Mouse (Mus musculus) forebrain, embryonic 16.5 days (tissue): ENCODE measurements around the gene Nanos3. TPM values are rescaled to one million over a fixed set of nuclear protein-coding genes. Genes with fewer than 3 reads are reported as not detected.

ENCODE experiments used
- ATAC-seq: fragments of 200-750 bp; cut with Nextera tagmentation; 2 replicates; pipeline ENCODE4 v1.8.0; 2017; ENCODE audit warnings: mild to moderate bottlenecking, moderate library complexity
- H3K27ac ChIP-seq: fragments of 300-500 bp; sonication (generic); 2 replicates; pipeline ENCODE4 v1.5.1; 2014; ENCODE audit warnings: low read length, control low read depth
- H3K27me3 ChIP-seq: fragments of 300-500 bp; sonication (generic); replicated peaks from 2 replicates; pipeline ENCODE4 v1.6.1; 2014; ENCODE audit warnings: low read length; ENCODE audit not compliant: control insufficient read depth, insufficient read depth
- H3K36me3 ChIP-seq: fragments of 300-500 bp; sonication (generic); 2 replicates; pipeline ENCODE4 v1.6.1; 2014; ENCODE audit not compliant: control insufficient read depth, insufficient read depth
- H3K4me1 ChIP-seq: fragments of 300-500 bp; sonication (generic); replicated peaks from 2 replicates; pipeline ENCODE4 v1.6.1; 2014; ENCODE audit warnings: low read length; ENCODE audit not compliant: control insufficient read depth, insufficient read depth
- H3K4me2 ChIP-seq: fragments of 300-500 bp; sonication (generic); 2 replicates; pipeline ENCODE4 v1.6.1; 2014; ENCODE audit warnings: mild to moderate bottlenecking, low read length, control low read depth
- H3K4me3 ChIP-seq: fragments of 300-500 bp; sonication (generic); replicated peaks from 2 replicates; pipeline ENCODE4 v1.5.1; 2014; ENCODE audit warnings: mild to moderate bottlenecking, low read length, control low read depth
- H3K9ac ChIP-seq: fragments of 300-500 bp; sonication (generic); replicated peaks from 2 replicates; pipeline ENCODE4 v1.6.1; 2014; ENCODE audit warnings: low read depth, low read length, control low read depth
- H3K9me3 ChIP-seq: fragments of 300-500 bp; sonication (generic); 2 replicates; pipeline ENCODE4 v1.6.1; 2016; ENCODE audit warnings: low read length; ENCODE audit not compliant: control insufficient read depth
- WGBS: fragments of 180-500 bp; shearing (Covaris S2); extraction: QIAGEN DNeasy Blood & Tissue Kit; methylation state at CpG from one replicate; pipeline ENCODE4 v1.1.7; 2014; 5-methylcytosine and 5-hydroxymethylcytosine counted together
- polyA plus RNA-seq: library from polyadenylated mRNA; unstranded; fragments of >200 nt; fragmentation: Nextera tagmentation; extraction: Ambion mirVana; gene quantifications from 2 replicates; pipeline ENCODE4 v1.2.1, GENCODE M21; 2015

The Nanos3 gene
- 3.2 and 4.7 TPM in 2 replicates for polyA plus RNA-seq

GRCm38 (mm10) chr8:84185117-84185516 is at the start of gene Nanos3:
Gene Nanos3 (minus strand): TSS chr8:84185217.
- no peaks in the 10 kb centered on the region for H3K36me3 ChIP-seq
- H3K4me2 ChIP-seq, result peak within 1 kb of the TSS; percentile 70

GRCm38 (mm10) chr8:84233055-84233454 is 48.0 kb upstream of the Nanos3 start:
- WGBS, result 94% methylated on average over 2 of the region's 2 CpGs
- no peak overlapping the region for H3K4me3 ChIP-seq
- H3K4me1 ChIP-seq, result peaks cover 29% of the 10 kb centered on the region
- ATAC-seq, result no peak
- no peak overlapping the region for H3K9ac ChIP-seq
- no peaks in the 10 kb centered on the region for H3K27me3 ChIP-seq
- H3K9me3 ChIP-seq, result no peaks in the 10 kb centered on the region
- no peak overlapping the region for H3K27ac ChIP-seq
- no peak overlapping the region for H3K4me2 ChIP-seq
- H3K36me3 ChIP-seq, result peaks cover 26% of the 10 kb centered on the region

More at GRCm38 (mm10) chr8:84185117-84185516, at the start of gene Nanos3:
- no peak for ATAC-seq
- Histone ChIP-seq H3K27ac (peak within 1 kb of the TSS; percentile 96), H3K4me1 (peaks cover 45% of the 10 kb centered on the region), H3K9me3 (no peaks in the 10 kb centered on the region), H3K9ac (peak within 1 kb of the TSS; percentile 98), H3K4me3 (peak within 1 kb of the TSS; percentile 70), H3K27me3 (no peaks in the 10 kb centered on the region)
- WGBS, result 94% methylated on average over 7 of the region's 7 CpGs

GRCm38 (mm10) chr8:84230735-84231134 is 45.7 kb upstream of the Nanos3 start:
- peaks cover 19% of the 10 kb centered on the region for H3K4me1 ChIP-seq
- ATAC-seq, result no peak
- 83% methylated on average over 17 of the region's 17 CpGs for WGBS
- no peaks in the 10 kb centered on the region for H3K9me3 ChIP-seq
- H3K4me3 ChIP-seq, result no peak overlapping the region
- no peaks in the 10 kb centered on the region for H3K27me3 ChIP-seq
- no peak overlapping the region for H3K27ac ChIP-seq
- H3K4me2 ChIP-seq, result no peak overlapping the region
- peaks cover 40% of the 10 kb centered on the region for H3K36me3 ChIP-seq
- H3K9ac ChIP-seq, result no peak overlapping the region

- 80% methylated on average over 21 of the region's 21 CpGs for WGBS
- Histone ChIP-seq H3K4me3 (no peak overlapping the region), H3K36me3 (peaks cover 64% of the 10 kb centered on the region), H3K27me3 (no peaks in the 10 kb centered on the region), H3K4me1 (no peaks in the 10 kb centered on the region), H3K4me2 (no peak overlapping the region), H3K9ac (no peak overlapping the region), H3K27ac (no peak overlapping the region), H3K9me3 (no peaks in the 10 kb centered on the region)
- ATAC-seq, result no peak
Measured at GRCm38 (mm10) chr8:84223322-84224029, 38.5 kb upstream of the Nanos3 start.

- H3K9me3 ChIP-seq, result no peaks in the 10 kb centered on the region
- H3K4me1 ChIP-seq, result no peaks in the 10 kb centered on the region
- no peaks in the 10 kb centered on the region for H3K27me3 ChIP-seq
- H3K4me2 ChIP-seq, result no peak overlapping the region
- H3K27ac ChIP-seq, result no peak overlapping the region
- H3K9ac ChIP-seq, result no peak overlapping the region
- peaks cover 63% of the 10 kb centered on the region for H3K36me3 ChIP-seq
- H3K4me3 ChIP-seq, result no peak overlapping the region
- WGBS, result 92% methylated on average over 9 of the region's 9 CpGs
- no peak for ATAC-seq
Measured at GRCm38 (mm10) chr8:84222566-84223165, 37.6 kb upstream of the Nanos3 start.

GRCm38 (mm10) chr8:84220105-84220504 is 35.1 kb upstream of the Nanos3 start:
- WGBS, result 89% methylated on average over 7 of the region's 7 CpGs
- Histone ChIP-seq H3K27me3 (no peaks in the 10 kb centered on the region), H3K4me3 (no peak overlapping the region), H3K4me2 (no peak overlapping the region), H3K27ac (no peak overlapping the region), H3K9me3 (no peaks in the 10 kb centered on the region), H3K9ac (no peak overlapping the region), H3K36me3 (peaks cover 63% of the 10 kb centered on the region), H3K4me1 (no peaks in the 10 kb centered on the region)
- no peak for ATAC-seq

GRCm38 (mm10) chr8:84218143-84218542 is 33.1 kb upstream of the Nanos3 start:
- Histone ChIP-seq H3K9ac (no peak overlapping the region), H3K4me1 (no peaks in the 10 kb centered on the region), H3K9me3 (no peaks in the 10 kb centered on the region), H3K36me3 (peaks cover 62% of the 10 kb centered on the region), H3K4me2 (no peak overlapping the region), H3K27ac (no peak overlapping the region), H3K4me3 (no peak overlapping the region), H3K27me3 (no peaks in the 10 kb centered on the region)
- no peak for ATAC-seq
- WGBS, result 96% methylated on average over 5 of the region's 5 CpGs

GRCm38 (mm10) chr8:84217206-84217605 is 32.2 kb upstream of the Nanos3 start:
- H3K27me3 ChIP-seq, result no peaks in the 10 kb centered on the region
- ATAC-seq, result no peak
- H3K4me3 ChIP-seq, result no peak overlapping the region
- no peaks in the 10 kb centered on the region for H3K4me1 ChIP-seq
- H3K9ac ChIP-seq, result no peak overlapping the region
- peaks cover 61% of the 10 kb centered on the region for H3K36me3 ChIP-seq
- H3K4me2 ChIP-seq, result no peak overlapping the region
- no peak overlapping the region for H3K27ac ChIP-seq
- WGBS, result 97% methylated on average over 11 of the region's 11 CpGs
- no peaks in the 10 kb centered on the region for H3K9me3 ChIP-seq

GRCm38 (mm10) chr8:84213277-84213676 is 28.3 kb upstream of the Nanos3 start:
- no peak for ATAC-seq
- H3K9me3 ChIP-seq, result no peaks in the 10 kb centered on the region
- H3K4me2 ChIP-seq, result no peak overlapping the region
- H3K9ac ChIP-seq, result no peak overlapping the region
- H3K4me1 ChIP-seq, result peaks cover 13% of the 10 kb centered on the region
- no peak overlapping the region for H3K4me3 ChIP-seq
- H3K36me3 ChIP-seq, result peaks cover 52% of the 10 kb centered on the region
- WGBS, result 94% methylated on average over 4 of the region's 4 CpGs
- no peaks in the 10 kb centered on the region for H3K27me3 ChIP-seq
- no peak overlapping the region for H3K27ac ChIP-seq
